Mouse (Mus musculus): Measurements from ENCODE around the gene Gnat1. TPM values are rescaled to one million over a fixed set of nuclear protein-coding genes. Genes with fewer than 3 reads are reported as not detected.

Gnat1 gene
- polyA plus RNA-seq, 2 experiments from 2014 or later = 1.6 TPM; not detected in 1

GRCm38 (mm10) chr9:107625351-107626128 lies 54.0 kb downstream of the Gnat1 start:
- ATAC-seq = no peak

GRCm38 (mm10) chr9:107624951-107625350 lies 54.6 kb downstream of the Gnat1 start:
- no peak for ATAC-seq

GRCm38 (mm10) chr9:107624539-107624938 lies 55.0 kb downstream of the Gnat1 start:
- ATAC-seq = peak; percentile 92

Other genes starting within 250 kb of the Gnat1 start
- 10 to 100 TPM; 19.7 to 28.0 TPM for gene Tmem115, start 145.8 kb downstream of the Gnat1 start, polyA plus RNA-seq (2017; shearing (Covaris generic))
- 10 to 100 TPM; 67.6 to 79.7 TPM for gene Cyb561d2, start 137.5 kb downstream of the Gnat1 start, polyA plus RNA-seq (2017; shearing (Covaris generic))
- gene Nprl2, start 137.5 kb downstream of the Gnat1 start, polyA plus RNA-seq (2017; shearing (Covaris generic)) = 10 to 100 TPM; 54.1 to 59.0 TPM
- gene Zmynd10, start 132.4 kb downstream of the Gnat1 start, polyA plus RNA-seq (2017; shearing (Covaris generic)) = 1 to 10 TPM in 1 of 2 experiments, not detected in 1; 3.0 TPM
- 10 to 100 TPM; 77.8 to 89.5 TPM for gene Rassf1, start 128.2 kb downstream of the Gnat1 start, polyA plus RNA-seq (2017; shearing (Covaris generic))
- 1 to 10 TPM; 4.1 to 8.1 TPM for gene Tusc2, start 116.5 kb downstream of the Gnat1 start, polyA plus RNA-seq (2017; shearing (Covaris generic))
- 10 to 100 TPM; 11.0 to 11.7 TPM for gene Hyal2, start 111.8 kb downstream of the Gnat1 start, polyA plus RNA-seq (2017; shearing (Covaris generic))
- 1 to 10 TPM; 6.7 to 7.9 TPM for gene Hyal1, start 102.8 kb downstream of the Gnat1 start, polyA plus RNA-seq (2017; shearing (Covaris generic))
- gene Naa80, start 100.8 kb downstream of the Gnat1 start, polyA plus RNA-seq (2017; shearing (Covaris generic)) = 10 to 100 TPM; 25.4 to 34.9 TPM
- gene Hyal3, start 98.9 kb downstream of the Gnat1 start, polyA plus RNA-seq (2017; shearing (Covaris generic)) = 1 to 10 TPM in 1 of 2 experiments, under 1 TPM in 1; 0.90 to 1.4 TPM
- gene Ifrd2, start 92.1 kb downstream of the Gnat1 start, polyA plus RNA-seq (2017; shearing (Covaris generic)) = 10 to 100 TPM; 30.1 to 36.2 TPM
- not detected for gene Sema3b, start 70.5 kb downstream of the Gnat1 start, polyA plus RNA-seq (2017; shearing (Covaris generic))
- gene Gnai2, start 44.3 kb downstream of the Gnat1 start, polyA plus RNA-seq (2017; shearing (Covaris generic)) = 100 to 1,000 TPM; 120 to 139 TPM
- gene Slc38a3, start 10.2 kb downstream of the Gnat1 start, polyA plus RNA-seq (2017; shearing (Covaris generic)) = not detected
- gene Sema3f, start 30.8 kb upstream of the Gnat1 start, polyA plus RNA-seq (2017; shearing (Covaris generic)) = not detected
- 100 to 1,000 TPM; 280 to 324 TPM for gene Rbm5, start 91.3 kb upstream of the Gnat1 start, polyA plus RNA-seq (2017; shearing (Covaris generic))
- gene Rbm6, start 193.5 kb upstream of the Gnat1 start, polyA plus RNA-seq (2017; shearing (Covaris generic)) = 100 to 1,000 TPM in 1 of 2 experiments, 10 to 100 TPM in 1; 98.3 to 137 TPM
- gene Mon1a, start 208.4 kb upstream of the Gnat1 start, polyA plus RNA-seq (2017; shearing (Covaris generic)) = 10 to 100 TPM; 12.8 to 15.4 TPM
- not detected for gene Mst1r, start 227.2 kb upstream of the Gnat1 start, polyA plus RNA-seq (2017; shearing (Covaris generic))
- not detected for gene Actl11, start 248.8 kb upstream of the Gnat1 start, polyA plus RNA-seq (2017; shearing (Covaris generic))

Data from CD4-positive, CD25-positive, alpha-beta regulatory T cell, adult 4 months (primary cell).